Mouse (Mus musculus) heart, postnatal 0 days (tissue): ENCODE results near the gene Dab1. TPM values are rescaled to one million over a fixed set of nuclear protein-coding genes. Genes with fewer than 3 reads are reported as not detected.

Experiments
- ATAC-seq: fragments of 200-750 bp; cut with Nextera tagmentation; 2 replicates; pipeline ENCODE4 v1.8.0; 2017; ENCODE audit warnings: low read depth, moderate number of reproducible peaks, moderate library complexity; ENCODE audit not compliant: insufficient read depth
- DNase-seq: peaks from one replicate; pipeline ENCODE4 v3.0.0-alpha.2; 2016; ENCODE audit warnings: low spot score
- H3K27ac ChIP-seq: fragments of 300-500 bp; sonication (generic); 2 replicates; pipeline ENCODE4 v1.5.1; 2014; ENCODE audit warnings: low read depth, mild to moderate bottlenecking
- H3K27me3 ChIP-seq: fragments of 300-500 bp; sonication (generic); 2 replicates; pipeline ENCODE4 v1.6.1; 2014; ENCODE audit warnings: low read length, mixed read lengths; ENCODE audit not compliant: control insufficient read depth, insufficient read depth
- H3K36me3 ChIP-seq: fragments of 300-500 bp; sonication (generic); replicated peaks from 2 replicates; pipeline ENCODE4 v1.6.1; 2014; ENCODE audit warnings: low read length, mixed read lengths; ENCODE audit not compliant: control insufficient read depth, insufficient read depth
- H3K4me1 ChIP-seq: fragments of 300-500 bp; sonication (generic); 2 replicates; pipeline ENCODE4 v1.6.1; 2014; ENCODE audit warnings: antibody characterized with exemption; ENCODE audit not compliant: control insufficient read depth, insufficient read depth
- H3K4me2 ChIP-seq: fragments of 300-500 bp; sonication (generic); 2 replicates; pipeline ENCODE4 v1.6.1; 2014; ENCODE audit warnings: low read depth, mild to moderate bottlenecking, low read length, moderate library complexity
- H3K4me3 ChIP-seq: fragments of 300-500 bp; sonication (generic); 2 replicates; pipeline ENCODE4 v1.5.1; 2014; ENCODE audit warnings: low read depth, low read length
- H3K9ac ChIP-seq: fragments of 300-500 bp; sonication (generic); replicated peaks from 2 replicates; pipeline ENCODE4 v1.6.1; 2014; ENCODE audit warnings: low read depth, low read length, mixed read lengths
- H3K9me3 ChIP-seq: fragments of 300-500 bp; sonication (generic); replicated peaks from 2 replicates; pipeline ENCODE4 v1.6.1; 2016; ENCODE audit warnings: low read length; ENCODE audit not compliant: control insufficient read depth
- CTCF ChIP-seq: IDR thresholded peaks from 2 replicates; pipeline ENCODE4 v1.5.1; 2016; ENCODE audit warnings: antibody characterized with exemption, control low read depth, low read depth
- EP300 ChIP-seq: IDR thresholded peaks from 2 replicates; pipeline ENCODE4 v1.6.1; 2016; ENCODE audit warnings: antibody characterized with exemption, low read depth
- whole genome bisulfite sequencing: fragments of 180-500 bp; shearing (Covaris S2); extraction: QIAGEN DNeasy Blood & Tissue Kit; methylation state at CpG from one replicate; pipeline ENCODE4 v1.1.7; 2014; 5-methylcytosine and 5-hydroxymethylcytosine counted together
- polyA plus RNA-seq: library from polyadenylated mRNA; unstranded; fragments of >200 nt; fragmentation: Nextera tagmentation; extraction: Ambion mirVana; gene quantifications from 2 replicates; pipeline ENCODE4 v1.2.1, GENCODE M21; 2015
- total RNA-seq: library from RNA; depleted of rRNA; stranded (reverse); fragments of >200 nt; gene quantifications from 2 replicates; pipeline ENCODE4 v1.2.3, GENCODE M21; 2014; ENCODE audit warnings: low replicate concordance

The Dab1 gene
- total and polyA plus RNA-seq, 2 experiments from 2014 or later, result 0.27 TPM; not detected in 1

DNA sequence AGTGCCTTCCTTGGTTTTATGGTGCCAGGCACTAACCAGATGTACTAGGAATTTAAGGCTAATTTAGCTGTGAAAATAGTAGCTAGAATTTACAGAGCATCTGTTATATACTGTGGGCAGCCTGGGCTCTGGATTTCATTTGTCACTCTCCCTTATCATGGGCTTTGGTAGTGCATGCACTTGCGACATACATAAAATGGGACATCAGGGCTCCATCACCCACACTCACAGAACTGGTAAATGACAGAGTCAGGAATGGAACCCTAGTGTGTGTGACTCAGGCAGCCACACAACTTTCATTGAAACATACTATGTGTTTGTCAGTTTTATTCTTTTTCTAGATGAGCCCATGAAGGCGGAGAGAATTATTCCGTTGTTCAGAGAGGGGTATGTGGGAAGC is 1077.4 kb downstream of the Dab1 start:
- 89% methylated on average over 3 of the region's 3 CpGs for WGBS
- Histone ChIP-seq H3K36me3 (no peaks in the 10 kb centered on the region), H3K27ac (no peak overlapping the region), H3K27me3 (no peaks in the 10 kb centered on the region), H3K4me3 (no peak overlapping the region), H3K9me3 (no peaks in the 10 kb centered on the region), H3K4me1 (no peaks in the 10 kb centered on the region), H3K4me2 (no peak overlapping the region), H3K9ac (no peak overlapping the region)
- no peak for TF ChIP-seq EP300
- TF ChIP-seq CTCF, result no peak
- ATAC-seq, result no peak
- no peak for DNase-seq

DNA sequence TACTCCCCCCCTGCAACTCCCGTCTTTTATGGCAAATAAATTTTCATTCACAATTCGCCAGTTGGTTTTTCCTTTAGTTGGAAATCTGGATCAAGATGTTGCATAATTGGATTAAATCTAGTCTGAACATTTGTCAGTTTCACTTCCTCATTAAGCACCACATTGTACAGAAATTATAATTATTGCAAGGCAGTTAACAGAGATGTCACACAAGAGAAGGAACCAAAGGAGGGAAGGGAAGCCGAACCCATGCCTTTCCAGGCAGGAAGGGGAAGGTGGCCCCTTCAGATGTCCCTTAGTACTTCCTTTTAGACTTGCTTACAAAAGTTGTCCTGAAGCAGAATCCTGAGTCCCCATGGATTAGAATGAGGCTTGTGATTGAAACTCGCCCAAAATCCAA is 1078.5 kb downstream of the Dab1 start:
- ATAC-seq, result no peak
- Histone ChIP-seq H3K4me3 (no peak overlapping the region), H3K27ac (no peak overlapping the region), H3K9ac (no peak overlapping the region), H3K4me2 (no peak overlapping the region), H3K36me3 (no peaks in the 10 kb centered on the region), H3K4me1 (no peaks in the 10 kb centered on the region), H3K27me3 (no peaks in the 10 kb centered on the region), H3K9me3 (no peaks in the 10 kb centered on the region)
- DNase-seq, result no peak
- TF ChIP-seq CTCF, result no peak
- no peak for TF ChIP-seq EP300
- 78% methylated on average over 4 of the region's 4 CpGs for WGBS

GRCm38 (mm10) chr4:104705664-104706645 is 1086.8 kb downstream of the Dab1 start:
- no peaks in the 10 kb centered on the region for H3K9me3 ChIP-seq
- TF ChIP-seq EP300 (no peak), CTCF (no peak)
- no peak for ATAC-seq

DNA sequence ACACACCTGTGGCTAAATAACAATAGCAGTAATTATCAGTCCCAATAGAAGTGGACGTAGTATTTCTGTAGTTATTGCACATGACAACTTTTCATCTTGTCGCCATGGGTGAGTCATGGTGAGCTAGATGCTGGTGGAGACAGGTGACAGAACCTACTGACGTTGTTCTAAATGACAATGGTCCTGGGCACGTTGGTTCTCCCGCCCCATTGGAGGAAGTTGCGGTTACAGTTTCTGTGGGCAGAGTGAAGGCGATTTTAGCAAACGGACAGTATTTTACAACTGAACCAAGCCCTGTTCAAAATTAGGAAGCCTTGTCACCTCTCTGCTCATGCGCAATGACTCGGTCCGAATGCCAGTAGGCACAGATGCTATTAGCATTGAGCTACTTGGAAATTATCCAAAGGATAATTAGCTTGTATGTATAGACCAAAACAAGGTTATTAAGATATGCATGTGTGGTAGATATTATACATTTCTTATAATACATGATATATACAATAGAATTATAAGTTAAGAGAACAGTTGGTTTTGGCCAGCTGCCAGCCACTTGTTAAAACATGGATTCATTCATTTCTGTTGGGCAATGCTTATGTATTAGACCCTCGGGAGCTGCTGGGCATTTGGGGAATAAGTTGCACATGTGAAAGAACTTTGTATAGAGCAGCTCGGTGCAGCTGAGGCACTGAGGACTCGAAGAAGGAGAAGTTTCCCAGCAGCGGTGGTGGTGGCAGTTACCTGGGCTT is 1093.4 kb downstream of the Dab1 start:
- H3K27ac ChIP-seq, result no peak overlapping the region
- WGBS, result 83% methylated on average over 15 of the region's 15 CpGs
- no peak overlapping the region for H3K4me3 ChIP-seq
- no peak for TF ChIP-seq EP300
- no peak for TF ChIP-seq CTCF
- H3K9ac ChIP-seq, result no peak overlapping the region
- ATAC-seq (no peak), DNase-seq (no peak)
- no peaks in the 10 kb centered on the region for H3K36me3 ChIP-seq
- H3K4me1 ChIP-seq, result no peaks in the 10 kb centered on the region
- H3K4me2 ChIP-seq, result no peak overlapping the region
- H3K9me3 ChIP-seq, result no peaks in the 10 kb centered on the region
- H3K27me3 ChIP-seq, result no peaks in the 10 kb centered on the region

More at GRCm38 (mm10) chr4:104705664-104706645, 1086.8 kb downstream of the Dab1 start:
- Histone ChIP-seq H3K27me3 (no peaks in the 10 kb centered on the region), H3K4me3 (no peak overlapping the region), H3K9ac (no peak overlapping the region), H3K4me1 (no peaks in the 10 kb centered on the region), H3K36me3 (no peaks in the 10 kb centered on the region), H3K4me2 (no peak overlapping the region), H3K27ac (no peak overlapping the region)
- 51% methylated on average over 10 of the region's 10 CpGs for WGBS
- DNase-seq, result no peak

- Histone ChIP-seq H3K4me3 (no peak overlapping the region), H3K4me1 (0 out of 2 replicates have a peak, but pooled peaks cover 3% of the 10 kb centered on the region), H3K9me3 (no peaks in the 10 kb centered on the region), H3K27ac (no peak overlapping the region), H3K4me2 (no peak overlapping the region), H3K9ac (no peak overlapping the region), H3K27me3 (no peaks in the 10 kb centered on the region), H3K36me3 (no peaks in the 10 kb centered on the region)
- TF ChIP-seq EP300 (no peak), CTCF (no peak)
- ATAC-seq, result peak; percentile 66; the same call in 1 of the 2 replicates
- 61% methylated on average over 9 of the region's 9 CpGs for WGBS
- DNase-seq, result peak; percentile 35
These were observed 1095.9 kb downstream of the Dab1 start for GRCm38 (mm10) chr4:104714925-104715519.
